In genomic region chr7:135612276-135612675, GRCm38 (mm10) we compare ENCODE assay signal across 24 mouse cellular contexts.
DNase-seq lines count a peak whose midpoint lies in the region; ATAC-seq lines count a peak whose summit lies in the region.
"Had no signal": no experiment of that assay in that cellular context is flagged by ENCODE, and none has a peak within 500 bp of the region (broad histone marks: within the 10 kb centered on the region; RNA-seq: fewer than 3 reads in every experiment).

No protein-coding gene starts in this region.

- WGBS in hindbrain, embryonic 10.5 days = 65% methylated on average over 16 of the region's 16 CpGs
- 55% methylated on average over 16 of the region's 16 CpGs for WGBS in hindbrain, embryonic 16.5 days
- whole genome bisulfite sequencing in midbrain, embryonic 11.5 days = 55% methylated on average over 16 of the region's 16 CpGs
- WGBS in midbrain, embryonic 13.5 days = 48% methylated on average over 16 of the region's 16 CpGs
- WGBS in embryonic facial prominence, embryonic 15.5 days = 47% methylated on average over 16 of the region's 16 CpGs
- 80% methylated on average over 16 of the region's 16 CpGs for whole genome bisulfite sequencing in stomach, embryonic 16.5 days

- peak overlapping the region; percentile 62; the same call in 1 of the 2 replicates for H3K27ac ChIP-seq in hindbrain, embryonic 10.5 days
- no peak overlapping the region for H3K27ac ChIP-seq in hindbrain, embryonic 16.5 days (ENCODE audit: low read depth, low read length)
- H3K27ac ChIP-seq in midbrain, embryonic 11.5 days (ENCODE audit: low read depth, low read length) = no peak overlapping the region
- H3K27ac ChIP-seq in midbrain, embryonic 13.5 days = no peak overlapping the region
- peak overlapping the region; percentile 23; the same call in 1 of the 2 replicates for H3K27ac ChIP-seq in embryonic facial prominence, embryonic 15.5 days (replicated peaks)
- peak overlapping the region; percentile 68; the same call in 1 of the 2 replicates for H3K27ac ChIP-seq in stomach, embryonic 16.5 days (ENCODE audit: low read length)
- H3K27ac ChIP-seq: heart, embryonic 13.5 days; macrophage; midbrain, embryonic 12.5 days; neural tube, embryonic 13.5 days had no signal

- H3K4me2 ChIP-seq in hindbrain, embryonic 16.5 days (ENCODE audit: low read length) = no peak overlapping the region
- no peak overlapping the region for H3K4me2 ChIP-seq in midbrain, embryonic 11.5 days
- H3K4me2 ChIP-seq in midbrain, embryonic 13.5 days (replicated peaks) = no peak overlapping the region
- no peak overlapping the region for H3K4me2 ChIP-seq in embryonic facial prominence, embryonic 15.5 days (replicated peaks)
- H3K4me2 ChIP-seq in stomach, embryonic 16.5 days (ENCODE audit: low read depth, low read length) = no peak overlapping the region
- H3K4me2 ChIP-seq: heart, embryonic 13.5 days; midbrain, embryonic 12.5 days; neural tube, embryonic 13.5 days had no signal

- H3K4me1 ChIP-seq in hindbrain, embryonic 10.5 days (replicated peaks) = peaks cover 13% of the 10 kb centered on the region
- H3K4me1 ChIP-seq in hindbrain, embryonic 16.5 days (ENCODE audit: control insufficient read depth, insufficient read depth, low read depth, low read length) = peaks cover 14% of the 10 kb centered on the region
- no peaks in the 10 kb centered on the region for H3K4me1 ChIP-seq in midbrain, embryonic 11.5 days (ENCODE audit: control insufficient read depth, insufficient read depth, low read length)
- H3K4me1 ChIP-seq in midbrain, embryonic 13.5 days (replicated peaks) = peaks cover 33% of the 10 kb centered on the region
- peaks cover 17% of the 10 kb centered on the region for H3K4me1 ChIP-seq in embryonic facial prominence, embryonic 15.5 days
- H3K4me1 ChIP-seq in stomach, embryonic 16.5 days (ENCODE audit: control insufficient read depth, insufficient read depth, low read length) = peaks cover 16% of the 10 kb centered on the region

- no peaks in the 10 kb centered on the region for H3K27me3 ChIP-seq in hindbrain, embryonic 10.5 days (ENCODE audit: insufficient read depth, poor library complexity, severe bottlenecking)
- H3K27me3 ChIP-seq in hindbrain, embryonic 16.5 days (replicated peaks; ENCODE audit: control insufficient read depth, insufficient read depth, low read length) = no peaks in the 10 kb centered on the region
- H3K27me3 ChIP-seq in midbrain, embryonic 11.5 days (ENCODE audit: control insufficient read depth, insufficient read depth, low read length) = no peaks in the 10 kb centered on the region
- no peaks in the 10 kb centered on the region for H3K27me3 ChIP-seq in midbrain, embryonic 13.5 days
- H3K27me3 ChIP-seq in embryonic facial prominence, embryonic 15.5 days = no peaks in the 10 kb centered on the region
- no peaks in the 10 kb centered on the region for H3K27me3 ChIP-seq in stomach, embryonic 16.5 days (ENCODE audit: control insufficient read depth, insufficient read depth, low read length)
- H3K27me3 ChIP-seq: CH12.LX; midbrain, embryonic 12.5 days; neural tube, embryonic 13.5 days had no signal

- DNase-seq in hindbrain, embryonic 10.5 days (ENCODE audit: low spot score) = peak; percentile 13
- DNase-seq in midbrain, embryonic 11.5 days (ENCODE audit: low spot score, missing footprints) = peak; percentile 72
- no peak for DNase-seq in adrenal gland, postnatal 36 days
- DNase-seq in adrenal gland, postnatal 25 days = no peak
- DNase-seq: adrenal gland, adult 8-10 months; B cell, adult 2 months; cerebellum, adult 2 months; cerebellum, postnatal 25 days; gastrocnemius, postnatal 14 days; heart, adult 18-20 months; heart, postnatal 14 days; kidney, adult 11 months had no signal

- ATAC-seq in hindbrain, embryonic 16.5 days = no peak
- no peak for ATAC-seq in midbrain, embryonic 11.5 days (ENCODE audit: low FRiP score)
- no peak for ATAC-seq in midbrain, embryonic 13.5 days
- no peak for ATAC-seq in embryonic facial prominence, embryonic 15.5 days (ENCODE audit: insufficient number of reproducible peaks, low FRiP score, low TSS enrichment, low read depth)
- no peak for ATAC-seq in stomach, embryonic 16.5 days (ENCODE audit: insufficient read depth, low FRiP score)
- ATAC-seq: forebrain, embryonic 16.5 days; lung, postnatal 0 days had no signal

- no peaks in the 10 kb centered on the region for H3K9me3 ChIP-seq in hindbrain, embryonic 10.5 days
- H3K9me3 ChIP-seq in hindbrain, embryonic 16.5 days (ENCODE audit: control insufficient read depth, low read length) = no peaks in the 10 kb centered on the region
- H3K9me3 ChIP-seq in midbrain, embryonic 11.5 days (ENCODE audit: control insufficient read depth, low read length) = peaks cover 2% of the 10 kb centered on the region; the same call in 1 of the 2 replicates
- H3K9me3 ChIP-seq in midbrain, embryonic 13.5 days = no peaks in the 10 kb centered on the region
- no peaks in the 10 kb centered on the region for H3K9me3 ChIP-seq in embryonic facial prominence, embryonic 15.5 days (replicated peaks)
- H3K9me3 ChIP-seq in stomach, embryonic 16.5 days (replicated peaks; ENCODE audit: control insufficient read depth, low read length) = no peaks in the 10 kb centered on the region
- H3K9me3 ChIP-seq: heart, embryonic 13.5 days; midbrain, embryonic 12.5 days; neural tube, embryonic 13.5 days had no signal

- no peaks in the 10 kb centered on the region for H3K36me3 ChIP-seq in hindbrain, embryonic 10.5 days
- H3K36me3 ChIP-seq in hindbrain, embryonic 16.5 days (ENCODE audit: control insufficient read depth, insufficient read depth, low read length) = no peaks in the 10 kb centered on the region
- H3K36me3 ChIP-seq in midbrain, embryonic 11.5 days (ENCODE audit: control insufficient read depth, insufficient read depth, low read length) = no peaks in the 10 kb centered on the region
- H3K36me3 ChIP-seq in midbrain, embryonic 13.5 days = no peaks in the 10 kb centered on the region
- H3K36me3 ChIP-seq in embryonic facial prominence, embryonic 15.5 days = no peaks in the 10 kb centered on the region
- no peaks in the 10 kb centered on the region for H3K36me3 ChIP-seq in stomach, embryonic 16.5 days (ENCODE audit: control insufficient read depth, insufficient read depth, low read length)
- H3K36me3 ChIP-seq: heart, embryonic 13.5 days; midbrain, embryonic 12.5 days; neural tube, embryonic 13.5 days had no signal

- H3K4me3 ChIP-seq in hindbrain, embryonic 10.5 days = no peak overlapping the region
- no peak overlapping the region for H3K4me3 ChIP-seq in hindbrain, embryonic 16.5 days (ENCODE audit: low read length)
- no peak overlapping the region for H3K4me3 ChIP-seq in midbrain, embryonic 11.5 days (ENCODE audit: low read depth, low read length)
- no peak overlapping the region for H3K4me3 ChIP-seq in midbrain, embryonic 13.5 days (replicated peaks)
- H3K4me3 ChIP-seq in embryonic facial prominence, embryonic 15.5 days (replicated peaks) = no peak overlapping the region
- H3K4me3 ChIP-seq in stomach, embryonic 16.5 days (replicated peaks; ENCODE audit: low read length) = no peak overlapping the region
- H3K4me3 ChIP-seq: erythroblast, embryonic 14.5 days; heart, embryonic 13.5 days; midbrain, embryonic 12.5 days; neural tube, embryonic 13.5 days had no signal

- H3K9ac ChIP-seq in hindbrain, embryonic 16.5 days (ENCODE audit: low read depth, low read length) = no peak overlapping the region
- no peak overlapping the region for H3K9ac ChIP-seq in midbrain, embryonic 11.5 days (ENCODE audit: low read length)
- no peak overlapping the region for H3K9ac ChIP-seq in midbrain, embryonic 13.5 days (replicated peaks)
- no peak overlapping the region for H3K9ac ChIP-seq in embryonic facial prominence, embryonic 15.5 days
- H3K9ac ChIP-seq in stomach, embryonic 16.5 days (ENCODE audit: low read length) = no peak overlapping the region
- H3K9ac ChIP-seq: heart, embryonic 13.5 days; midbrain, embryonic 12.5 days; neural tube, embryonic 13.5 days had no signal

Comparison
In these comparisons a context has a peak if more than half of its experiments do, and no peak if none do; other contexts are left out.
1. H3K27ac ChIP-seq: peak in hindbrain, embryonic 10.5 days (single experiment), embryonic facial prominence, embryonic 15.5 days (single experiment) and stomach, embryonic 16.5 days (single experiment); none in hindbrain, embryonic 16.5 days (single experiment), midbrain, embryonic 11.5 days (single experiment) and midbrain, embryonic 13.5 days (single experiment).
2. DNase-seq: peak in hindbrain, embryonic 10.5 days (single experiment) and midbrain, embryonic 11.5 days (single experiment); none in adrenal gland, postnatal 36 days (0 of 2) and adrenal gland, postnatal 25 days (single experiment).